Mouse (Mus musculus): ENCODE results near the gene Exoc6. TPM values are rescaled to one million over a fixed set of nuclear protein-coding genes. Genes with fewer than 3 reads are reported as not detected.

Exoc6 gene
- polyA plus RNA-seq, 1 experiment from 2014 or later: 19.8 TPM

DNA sequence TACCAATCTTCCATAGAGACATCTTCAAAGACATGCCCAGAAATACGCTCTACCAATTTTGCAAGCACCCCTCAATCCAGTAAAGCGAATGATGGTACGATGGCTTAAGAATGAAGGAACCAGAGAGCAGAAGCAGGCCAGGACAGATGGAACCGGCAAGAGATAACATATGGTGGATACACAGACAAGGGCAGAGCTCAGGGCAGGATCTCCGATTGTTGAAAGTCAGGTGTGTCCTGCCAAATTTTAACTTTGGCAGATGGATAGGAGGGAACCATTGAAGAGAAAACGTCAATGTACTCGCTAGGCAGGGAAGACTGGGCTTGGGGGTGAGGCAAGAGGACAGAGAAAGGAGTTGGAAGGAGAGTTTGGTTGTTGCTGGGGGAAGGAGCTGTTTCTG is 176.4 kb downstream of the Exoc6 start:
- no peaks in the 10 kb centered on the region for H3K9me3 ChIP-seq
- no peaks in the 10 kb centered on the region for H3K36me3 ChIP-seq
- H3K4me1 ChIP-seq (replicated peaks): no peaks in the 10 kb centered on the region
- ATAC-seq (ENCODE audit: low FRiP score, low read depth): no peak
- no peak overlapping the region for H3K27ac ChIP-seq (replicated peaks)
- H3K9ac ChIP-seq: no peak overlapping the region
- H3K4me3 ChIP-seq: no peak overlapping the region
- no peaks in the 10 kb centered on the region for H3K27me3 ChIP-seq
- no peak overlapping the region for H3K4me2 ChIP-seq
- WGBS: 93% methylated on average over 7 of the region's 7 CpGs

- no peak overlapping the region for H3K9ac ChIP-seq
- H3K27me3 ChIP-seq: no peaks in the 10 kb centered on the region
- H3K4me1 ChIP-seq (replicated peaks): no peaks in the 10 kb centered on the region
- no peaks in the 10 kb centered on the region for H3K9me3 ChIP-seq
- no peaks in the 10 kb centered on the region for H3K36me3 ChIP-seq
- 93% methylated on average over 2 of the region's 2 CpGs for WGBS
- no peak overlapping the region for H3K4me2 ChIP-seq
- no peak for ATAC-seq (ENCODE audit: low FRiP score, low read depth)
- no peak overlapping the region for H3K27ac ChIP-seq (replicated peaks)
- H3K4me3 ChIP-seq: no peak overlapping the region
These were observed 177.1 kb downstream of the Exoc6 start for GRCm38 (mm10) chr19:37727366-37727765.

Other genes with a start within 250 kb of the Exoc6 start
- 41.2 and 43.2 TPM in 2 replicates for gene Ide, start 212.6 kb upstream of the Exoc6 start, polyA plus RNA-seq (2015; fragmentation: Nextera tagmentation; extraction: Ambion mirVana)
- gene Kif11, start 174.0 kb upstream of the Exoc6 start, polyA plus RNA-seq (2015; fragmentation: Nextera tagmentation; extraction: Ambion mirVana): 12.5 and 14.6 TPM in 2 replicates
- 5.7 and 6.3 TPM in 2 replicates for gene Hhex, start 115.6 kb upstream of the Exoc6 start, polyA plus RNA-seq (2015; fragmentation: Nextera tagmentation; extraction: Ambion mirVana)
- gene Cyp26c1, start 135.2 kb downstream of the Exoc6 start, polyA plus RNA-seq (2015; fragmentation: Nextera tagmentation; extraction: Ambion mirVana): not detected in 2 replicates
- 0.22 TPM in 1 of 2 replicates, not detected in the other for gene Cyp26a1, start 147.4 kb downstream of the Exoc6 start, polyA plus RNA-seq (2015; fragmentation: Nextera tagmentation; extraction: Ambion mirVana)

Measured in hindbrain, embryonic 15.5 days (tissue).